Mouse (Mus musculus) MEL (cell line): ENCODE results near the gene Arhgef5. TPM values are rescaled to one million over a fixed set of nuclear protein-coding genes. Genes with fewer than 3 reads are reported as not detected.
"Not testable (repeated sequence)": the region's sequence is repeated elsewhere in the genome, so short reads cannot be mapped to it uniquely, and the experiment has no call there.

Experiments
- DNase-seq: peaks from one replicate; pipeline ENCODE4 v3.0.0; 2011; ENCODE audit warnings: low read depth, low spot score
- H3K27ac ChIP-seq: 2 replicates; pipeline ENCODE4 v1.5.1; 2012; ENCODE audit warnings: low read depth, mild to moderate bottlenecking, control low read depth, low read length, moderate library complexity; ENCODE audit not compliant: control insufficient read depth
- H3K27me3 ChIP-seq, 2 experiments: fragments of 150-350 bp in 1 of 2; sonication (generic) in 1 of 2; 2 replicates each; pipeline ENCODE4 v1.6.1; 2012; ENCODE audit warnings: low read length in 2 of 2, mild to moderate bottlenecking in 2 of 2, improper control_type of control experiment in 1 of 2, moderate library complexity in 1 of 2; ENCODE audit not compliant: insufficient read depth in 2 of 2, control insufficient read depth in 1 of 2
- H3K36me3 ChIP-seq, 2 experiments: 2 replicates each; pipeline ENCODE4 v1.6.1; 2012 to 2014; ENCODE audit warnings: low read length in 2 of 2, improper control_type of control experiment in 1 of 2, inconsistent platforms in 1 of 2, mild to moderate bottlenecking in 1 of 2; ENCODE audit not compliant: insufficient read depth in 2 of 2, control insufficient read depth in 1 of 2
- H3K4me1 ChIP-seq, 2 experiments: fragments of 150-350 bp in 1 of 2; sonication (generic) in 1 of 2; 2 replicates each; pipeline ENCODE4 v1.6.1; 2012; ENCODE audit warnings: low read length in 2 of 2, improper control_type of control experiment in 1 of 2, mild to moderate bottlenecking in 1 of 2; ENCODE audit not compliant: insufficient read depth in 2 of 2, control insufficient read depth in 1 of 2
- H3K4me3 ChIP-seq, 2 experiments: fragments of 150-350 bp in 1 of 2; sonication (generic) in 1 of 2; 2 replicates each; pipeline ENCODE4 v1.5.1; 2012; ENCODE audit warnings: low read depth in 2 of 2, low read length in 2 of 2, mild to moderate bottlenecking in 2 of 2, moderate library complexity in 2 of 2, control low read depth in 1 of 2, improper control_type of control experiment in 1 of 2; ENCODE audit not compliant: control insufficient read depth in 1 of 2, insufficient read depth in 1 of 2
- H3K79me2 ChIP-seq: 2 replicates; pipeline ENCODE4 v1.6.1; 2012; ENCODE audit warnings: mild to moderate bottlenecking, low read length, moderate library complexity; ENCODE audit not compliant: control insufficient read depth, poor library complexity, insufficient read depth
- H3K9ac ChIP-seq: 2 replicates; pipeline ENCODE4 v1.6.1; 2012; ENCODE audit warnings: low read depth, mild to moderate bottlenecking, control low read depth, low read length, moderate library complexity; ENCODE audit not compliant: control insufficient read depth, poor library complexity, severe bottlenecking
- H3K9me3 ChIP-seq: fragments of 150-350 bp; sonication (generic); replicated peaks from 2 replicates; pipeline ENCODE4 v1.6.1; 2012; ENCODE audit warnings: mild to moderate bottlenecking, low read length, improper control_type of control experiment, moderate library complexity; ENCODE audit not compliant: insufficient read depth
- CTCF ChIP-seq, 3 experiments: IDR thresholded peaks in 2 of 3; conservative IDR thresholded peaks in 1 of 3; 2 replicates each; pipeline ENCODE4 v1.5.1; 2011 to 2012; ENCODE audit warnings: low read length in 3 of 3, low read depth in 2 of 3, mild to moderate bottlenecking in 2 of 3, improper control_type of control experiment in 1 of 3, inconsistent platforms in 1 of 3, mixed read lengths in 1 of 3, moderate library complexity in 1 of 3; ENCODE audit not compliant: control insufficient read depth in 1 of 3, insufficient read depth in 1 of 3, poor library complexity in 1 of 3, severe bottlenecking in 1 of 3
- E2F4 ChIP-seq: IDR thresholded peaks from 2 replicates; pipeline ENCODE4 v1.6.1; 2011; ENCODE audit warnings: low read depth, low read length, improper control_type of control experiment, borderline replicate concordance
- ELF1 ChIP-seq: IDR thresholded peaks from 2 replicates; pipeline ENCODE4 v1.6.1; 2014; ENCODE audit warnings: low read depth, mild to moderate bottlenecking, inconsistent platforms, low read length, improper control_type of control experiment, moderate library complexity
- EP300 ChIP-seq, 2 experiments: IDR thresholded peaks; 2 replicates each; pipeline ENCODE4 v1.6.1; 2011; ENCODE audit warnings: improper control_type of control experiment in 2 of 2, low read length in 2 of 2, low read depth in 1 of 2, mild to moderate bottlenecking in 1 of 2
- ETS1 ChIP-seq: IDR thresholded peaks from 2 replicates; pipeline ENCODE4 v1.6.1; 2012; ENCODE audit warnings: low read depth, mild to moderate bottlenecking, inconsistent platforms, low read length, improper control_type of control experiment, moderate library complexity
- KAT2A ChIP-seq: conservative IDR thresholded peaks from 2 replicates; pipeline ENCODE4 v1.6.1; 2012; ENCODE audit warnings: low read depth, low read length, improper control_type of control experiment, inconsistent platforms
- MAFK ChIP-seq: IDR thresholded peaks from 2 replicates; pipeline ENCODE4 v1.6.1; 2011; ENCODE audit warnings: low read depth, mild to moderate bottlenecking, low read length, improper control_type of control experiment, borderline replicate concordance
- MAZ ChIP-seq: IDR thresholded peaks from 2 replicates; pipeline ENCODE4 v1.6.1; 2012; ENCODE audit warnings: low read depth, mild to moderate bottlenecking, inconsistent platforms, low read length, improper control_type of control experiment
- MYC ChIP-seq: IDR thresholded peaks from 2 replicates; pipeline ENCODE4 v1.6.1; 2011; ENCODE audit warnings: low read depth, mild to moderate bottlenecking, low read length, improper control_type of control experiment, moderate library complexity
- POLR2AphosphoS2 ChIP-seq: IDR thresholded peaks from 2 replicates; pipeline ENCODE4 v1.6.1; 2011; ENCODE audit warnings: low read length, improper control_type of control experiment
- POLR2AphosphoS5 ChIP-seq: IDR thresholded peaks from 2 replicates; pipeline ENCODE4 v1.6.1; 2012; ENCODE audit warnings: low read depth, borderline replicate concordance, mild to moderate bottlenecking, inconsistent platforms, low read length, moderate library complexity, mixed read lengths
- RAD21 ChIP-seq: IDR thresholded peaks from 2 replicates; pipeline ENCODE4 v1.6.1; 2011; ENCODE audit warnings: mild to moderate bottlenecking, low read depth, low read length, improper control_type of control experiment
- RCOR1 ChIP-seq: IDR thresholded peaks from 2 replicates; pipeline ENCODE4 v1.6.1; 2012; ENCODE audit warnings: low read depth, mild to moderate bottlenecking, inconsistent platforms, low read length, improper control_type of control experiment
- SMC3 ChIP-seq: IDR thresholded peaks from 2 replicates; pipeline ENCODE4 v1.6.1; 2011; ENCODE audit warnings: low read depth, low read length, improper control_type of control experiment
- TCF12 ChIP-seq: IDR thresholded peaks from 2 replicates; pipeline ENCODE4 v1.6.1; 2014; ENCODE audit warnings: low read depth, mild to moderate bottlenecking, inconsistent platforms, low read length, improper control_type of control experiment, moderate library complexity
- ZC3H11A ChIP-seq: IDR thresholded peaks from 2 replicates; pipeline ENCODE4 v1.6.1; 2012; ENCODE audit warnings: low read depth, mild to moderate bottlenecking, inconsistent platforms, low read length, improper control_type of control experiment
- ZNF384 ChIP-seq: IDR thresholded peaks from 2 replicates; pipeline ENCODE4 v1.6.1; 2012; ENCODE audit warnings: low read depth, mild to moderate bottlenecking, inconsistent platforms, low read length, improper control_type of control experiment
- polyA plus RNA-seq, 2 experiments: library from polyadenylated mRNA; stranded (reverse) in 1 of 2; unstranded in 1 of 2; fragments of >175 nt in 1 of 2; fragments of >200 nt in 1 of 2; gene quantifications; 2 replicates each; pipeline versions ENCODE4 v1.2.1 to v1.2.4; 2012; ENCODE audit warnings: low replicate concordance in 2 of 2, low read depth in 1 of 2; ENCODE audit not compliant: insufficient read length in 2 of 2, insufficient read depth in 1 of 2, missing spikeins in 1 of 2
- total RNA-seq: library from RNA; depleted of rRNA; stranded (reverse); fragments of 300-350 nt; gene quantifications from 2 replicates; pipeline ENCODE4 v1.2.3, GENCODE M21; 2012; rRNA removed

Gene Arhgef5
- total RNA-seq = not detected in 2 replicates
- not detected for polyA plus RNA-seq

- H3K79me2 ChIP-seq = no peaks in the 10 kb centered on the region
- no peaks in the 10 kb centered on the region for H3K36me3 ChIP-seq
- TF ChIP-seq RCOR1 (no peak), MYC (no peak), KAT2A (no peak)
- no peak within 1 kb of the TSS for H3K4me3 ChIP-seq
- no peak for DNase-seq
- no peaks in the 10 kb centered on the region; a peak in 1 of 4 replicates for H3K27me3 ChIP-seq
- no peak within 1 kb of the TSS for H3K9ac ChIP-seq
- H3K27ac ChIP-seq = no peak within 1 kb of the TSS
- H3K4me1 ChIP-seq = no peaks in the 10 kb centered on the region
- H3K9me3 ChIP-seq = no peaks in the 10 kb centered on the region
These were observed at the start of gene Arhgef5 for GRCm38 (mm10) chr6:43265363-43266041. TSS of gene Arhgef5 (plus strand) at chr6:43265582.

DNA sequence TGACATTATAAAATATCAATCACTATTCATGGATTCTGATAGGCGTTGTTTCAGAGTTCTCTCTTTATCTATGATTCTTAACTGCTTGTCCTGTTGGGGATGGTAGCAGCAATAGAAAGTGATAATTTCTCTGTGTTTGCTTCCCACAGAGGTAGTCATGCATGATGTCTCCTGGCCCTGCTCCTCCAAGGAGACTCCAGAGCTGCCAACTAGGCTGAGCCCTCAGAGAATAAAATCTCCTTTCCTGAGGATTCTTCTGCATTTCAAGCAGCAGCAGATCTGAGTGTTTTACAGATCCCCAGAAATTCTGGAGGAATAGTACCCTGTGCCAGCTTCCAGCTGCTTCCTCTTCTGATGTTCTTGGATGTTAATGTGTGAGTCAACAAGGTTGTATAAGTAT lies 34.1 kb upstream of the Arhgef5 start, which contains the start of gene Olfr47:
Olfr47 (plus strand) TSS at position 275 of the 400 bp plus-strand sequence.
- H3K9ac ChIP-seq, H3K79me2 ChIP-seq, H3K27me3 ChIP-seq, H3K27ac ChIP-seq, H3K36me3 ChIP-seq, DNase-seq, H3K4me3 ChIP-seq, H3K9me3 ChIP-seq, H3K4me1 ChIP-seq: not testable (repeated sequence)

DNA sequence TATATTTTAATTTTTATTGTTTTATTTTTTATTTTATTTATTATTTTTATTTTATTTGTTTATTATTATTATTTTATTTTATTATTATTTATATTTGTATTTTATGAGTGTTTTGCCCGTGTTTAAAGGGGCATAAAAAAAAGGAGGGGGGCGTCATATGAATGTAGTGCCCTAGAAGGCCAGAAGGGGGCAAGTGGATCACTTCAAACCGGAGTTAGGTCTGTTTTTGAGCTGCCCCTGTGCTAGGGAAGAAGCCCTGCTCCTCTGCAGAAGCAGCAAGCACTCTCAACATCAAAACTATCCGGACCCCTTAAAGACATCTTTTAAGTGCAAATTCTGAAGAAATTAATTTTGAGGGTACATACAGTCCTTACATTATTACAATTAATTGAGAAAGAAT lies 23.3 kb upstream of the Arhgef5 start:
- Histone ChIP-seq H3K9ac (no peak overlapping the region), H3K4me3 (no peak overlapping the region), H3K9me3 (no peaks in the 10 kb centered on the region), H3K79me2 (no peaks in the 10 kb centered on the region), H3K4me1 (no peaks in the 10 kb centered on the region), H3K27me3 (no peaks in the 10 kb centered on the region), H3K27ac (no peak overlapping the region), H3K36me3 (no peaks in the 10 kb centered on the region)
- DNase-seq = peak; percentile 32
- TF ChIP-seq CTCF (IDR thresholded peaks at IDR 0.05 in 2 of 3, conservative IDR thresholded peaks at IDR 0.05 in 1 of 3; ENCODE audit: control insufficient read depth in 1 of 3, insufficient read depth in 1 of 3, low read depth in 2 of 3, low read length in 3 of 3, poor library complexity in 1 of 3, severe bottlenecking in 1 of 3) = peak; percentile 20 to 45 (median 31); a peak in 4 of 6 replicates
- TF ChIP-seq RAD21 = peak; percentile 40
- TF ChIP-seq SMC3 = peak; percentile 52
- TF ChIP-seq MYC = no peak
- TF ChIP-seq, all 39 proteins: peak for 3

- Histone ChIP-seq H3K79me2 (no peaks in the 10 kb centered on the region), H3K4me3 (no peak overlapping the region), H3K36me3 (no peaks in the 10 kb centered on the region), H3K27me3 (no peaks in the 10 kb centered on the region), H3K27ac (no peak overlapping the region), H3K9me3 (no peaks in the 10 kb centered on the region), H3K4me1 (no peaks in the 10 kb centered on the region), H3K9ac (no peak overlapping the region)
- DNase-seq = no peak
- no peak for TF ChIP-seq SMC3
- TF ChIP-seq TCF12 = no peak
- no peak for TF ChIP-seq MAZ
- no peak for TF ChIP-seq ETS1
- no peak for TF ChIP-seq MYC
- TF ChIP-seq ZNF384 = no peak
- TF ChIP-seq E2F4 = no peak
- no peak for TF ChIP-seq EP300 (IDR thresholded peaks at IDR 0.05; ENCODE audit: low read depth in 1 of 2, low read length in 2 of 2)
- no peak for TF ChIP-seq POLR2AphosphoS5
- no peak for TF ChIP-seq KAT2A
- TF ChIP-seq POLR2AphosphoS2 = no peak
- TF ChIP-seq MAFK = no peak
- TF ChIP-seq ZC3H11A = no peak
- TF ChIP-seq ELF1 = no peak
These were observed 18.0 kb upstream of the Arhgef5 start for GRCm38 (mm10) chr6:43247396-43247795.
